Mouse (Mus musculus) WW6 (cell line): Measurements from ENCODE around the gene Lpar2.

Experiments
- DNase-seq: peaks from one replicate; pipeline ENCODE4 v3.0.0-alpha.2; 2013; ENCODE audit warnings: low read depth, low spot score

Gene Lpar2

DNA sequence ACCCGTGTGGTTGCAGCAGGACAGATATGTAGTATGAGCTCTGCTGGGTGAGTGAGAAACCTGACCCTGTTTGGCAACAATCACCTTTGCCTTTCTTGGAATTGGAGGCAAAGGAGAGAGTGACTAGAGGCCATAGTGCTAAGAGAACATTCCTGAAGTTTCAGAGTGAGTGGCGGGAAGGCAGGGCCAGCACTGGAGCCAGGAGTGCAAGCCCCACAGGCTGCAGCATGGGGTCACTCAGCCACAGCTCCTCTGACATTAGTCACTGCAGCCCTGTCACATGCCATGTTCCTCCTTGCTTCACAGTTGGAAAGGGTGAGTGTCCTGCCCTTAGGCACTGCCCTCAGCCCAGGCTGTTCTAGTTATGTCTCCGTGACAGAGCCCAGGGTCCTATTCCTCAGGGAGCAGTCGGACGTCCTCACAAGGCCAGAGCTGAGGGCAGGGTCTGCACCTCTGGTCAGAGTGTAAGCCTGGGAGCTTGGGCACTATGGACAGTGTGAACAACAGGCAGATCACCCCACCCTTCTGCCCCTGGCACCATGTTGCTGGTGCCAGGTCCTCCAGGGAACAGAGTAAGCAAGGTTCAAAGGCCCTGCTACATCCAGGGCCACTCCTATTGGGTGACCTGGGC, 45.6 kb downstream of the Lpar2 start:
- no peak for DNase-seq

- DNase-seq = no peak
Observed at GRCm38 (mm10) chr8:69870003-69870765, 48.0 kb downstream of the Lpar2 start.

DNA sequence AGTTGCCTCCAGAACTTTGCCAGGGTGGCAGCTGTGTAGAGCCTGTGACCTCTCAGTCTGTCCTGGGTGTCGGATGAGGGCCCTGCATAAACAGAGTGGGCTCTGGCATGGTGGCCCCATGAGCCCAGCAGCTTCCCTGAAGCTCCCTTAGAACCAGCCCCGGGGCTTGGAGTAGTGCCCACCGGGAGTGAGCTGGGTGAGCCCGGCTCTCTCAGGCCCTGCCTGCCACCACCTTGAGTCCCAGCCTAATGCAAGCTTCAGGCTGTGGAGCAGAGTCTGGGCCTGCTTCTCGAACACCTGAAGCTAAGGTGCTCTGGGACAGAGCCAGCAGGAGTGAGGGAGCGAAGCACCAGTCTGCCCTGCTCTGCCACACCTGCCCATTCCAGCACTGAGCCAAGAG, 48.7 kb downstream of the Lpar2 start:
- DNase-seq = no peak

- no peak for DNase-seq
Observed at GRCm38 (mm10) chr8:69874155-69874554, 51.9 kb downstream of the Lpar2 start.

DNA sequence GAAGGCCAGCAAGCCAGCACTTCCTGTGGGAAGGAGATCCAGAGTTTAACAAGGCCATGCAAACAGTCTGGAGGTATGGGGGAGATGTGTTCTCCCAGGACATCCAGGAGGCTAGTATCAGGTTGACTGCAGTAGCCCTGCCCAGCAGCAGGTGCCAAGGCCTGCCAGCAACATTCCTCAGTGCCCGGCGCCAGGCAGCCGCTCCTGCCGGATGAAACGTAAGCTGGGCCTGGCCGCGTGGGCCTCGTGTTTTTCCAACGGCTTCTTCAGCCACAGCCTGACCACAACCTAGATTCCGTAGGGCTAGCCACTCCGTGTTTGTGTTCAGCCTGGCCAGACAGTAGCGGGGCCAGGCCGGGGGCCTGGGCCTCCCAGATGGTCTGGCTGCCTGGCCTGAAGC, 52.4 kb downstream of the Lpar2 start:
- DNase-seq = no peak

- no peak for DNase-seq
Observed at GRCm38 (mm10) chr8:69876097-69876496, 53.9 kb downstream of the Lpar2 start.

DNA sequence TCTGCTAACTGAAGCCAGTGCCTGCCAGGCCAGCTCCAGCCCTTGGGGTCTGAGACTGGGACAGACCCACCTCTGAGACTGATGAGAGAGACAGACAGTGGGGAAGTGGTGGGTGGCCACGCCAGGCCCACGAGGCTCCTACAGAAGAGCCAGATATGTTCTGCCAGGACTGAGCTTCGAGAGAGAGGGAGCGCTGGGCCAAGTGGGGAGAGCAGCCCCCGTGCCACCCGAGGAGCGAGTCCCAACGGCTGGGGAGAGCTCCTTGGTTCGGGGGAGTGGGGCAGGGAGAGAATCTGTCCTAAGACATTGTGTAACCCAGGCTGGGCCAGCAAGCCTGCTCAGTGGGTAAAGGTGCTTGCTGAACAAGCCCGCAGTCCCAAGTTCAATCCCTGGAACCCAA, 54.7 kb downstream of the Lpar2 start:
- no peak for DNase-seq

- DNase-seq = no peak
Observed at GRCm38 (mm10) chr8:69877396-69877795, 55.2 kb downstream of the Lpar2 start.

GRCm38 (mm10) chr8:69877992-69878391, 55.8 kb downstream of the Lpar2 start:
- DNase-seq = no peak

GRCm38 (mm10) chr8:69879678-69880077, 57.4 kb downstream of the Lpar2 start:
- DNase-seq = no peak
